Mouse (Mus musculus): ENCODE data around the gene Kif18a.

Kif18a gene

GRCm38 (mm10) chr2:109331807-109332206 is 51.3 kb downstream of the Kif18a start:
- no peak for TF ChIP-seq GATA4 (IDR thresholded peaks at IDR 0.05; ENCODE audit: insufficient replicate concordance, low read length)

GRCm38 (mm10) chr2:109334237-109334636 is 53.7 kb downstream of the Kif18a start:
- no peak for TF ChIP-seq GATA4 (IDR thresholded peaks at IDR 0.05; ENCODE audit: insufficient replicate concordance, low read length)

GRCm38 (mm10) chr2:109335765-109336164 is 55.2 kb downstream of the Kif18a start:
- no peak for TF ChIP-seq GATA4 (IDR thresholded peaks at IDR 0.05; ENCODE audit: insufficient replicate concordance, low read length)

GRCm38 (mm10) chr2:109345386-109345785 is 64.8 kb downstream of the Kif18a start:
- no peak for TF ChIP-seq GATA4 (IDR thresholded peaks at IDR 0.05; ENCODE audit: insufficient replicate concordance, low read length)

- TF ChIP-seq GATA4 (IDR thresholded peaks at IDR 0.05; ENCODE audit: insufficient replicate concordance, low read length) = no peak
Measured at GRCm38 (mm10) chr2:109348742-109349141, 68.2 kb downstream of the Kif18a start.

- TF ChIP-seq GATA4 (IDR thresholded peaks at IDR 0.05; ENCODE audit: insufficient replicate concordance, low read length) = no peak
Measured at GRCm38 (mm10) chr2:109358456-109359141, 78.1 kb downstream of the Kif18a start.

GRCm38 (mm10) chr2:109365962-109366361 is 85.4 kb downstream of the Kif18a start:
- no peak for TF ChIP-seq GATA4 (IDR thresholded peaks at IDR 0.05; ENCODE audit: insufficient replicate concordance, low read length)

- TF ChIP-seq GATA4 (IDR thresholded peaks at IDR 0.05; ENCODE audit: insufficient replicate concordance, low read length) = no peak
Measured at GRCm38 (mm10) chr2:109374881-109375280, 94.3 kb downstream of the Kif18a start.

- TF ChIP-seq GATA4 (IDR thresholded peaks at IDR 0.05; ENCODE audit: insufficient replicate concordance, low read length) = no peak
Measured at GRCm38 (mm10) chr2:109384019-109384418, 103.5 kb downstream of the Kif18a start.

- no peak for TF ChIP-seq GATA4 (IDR thresholded peaks at IDR 0.05; ENCODE audit: insufficient replicate concordance, low read length)
Measured at GRCm38 (mm10) chr2:109386211-109386610, 105.7 kb downstream of the Kif18a start.

GRCm38 (mm10) chr2:109388733-109389132 is 108.2 kb downstream of the Kif18a start:
- TF ChIP-seq GATA4 (IDR thresholded peaks at IDR 0.05; ENCODE audit: insufficient replicate concordance, low read length) = no peak

GRCm38 (mm10) chr2:109389977-109390376 is 109.4 kb downstream of the Kif18a start:
- no peak for TF ChIP-seq GATA4 (IDR thresholded peaks at IDR 0.05; ENCODE audit: insufficient replicate concordance, low read length)

Data from liver, adult (tissue).